Mouse (Mus musculus): ENCODE results near the gene Crybb1. TPM values are rescaled to one million over a fixed set of nuclear protein-coding genes. Genes with fewer than 3 reads are reported as not detected.

The Crybb1 gene
- polyA plus RNA-seq, 1 experiment from 2014 or later = 4.5 TPM

- no peak overlapping the region for H3K4me3 ChIP-seq (ENCODE audit: low read depth, low read length)
- no peaks in the 10 kb centered on the region for H3K27me3 ChIP-seq (ENCODE audit: control insufficient read depth, insufficient read depth, low read length)
- H3K36me3 ChIP-seq (ENCODE audit: control insufficient read depth, insufficient read depth, low read length) = no peaks in the 10 kb centered on the region
- WGBS = 92% methylated on average over 12 of the region's 12 CpGs
- H3K27ac ChIP-seq (ENCODE audit: low read depth, low read length) = no peak overlapping the region
- H3K9ac ChIP-seq (replicated peaks; ENCODE audit: low read depth, low read length) = no peak overlapping the region
- ATAC-seq (ENCODE audit: low read depth) = no peak
- H3K4me2 ChIP-seq (ENCODE audit: low read depth, low read length) = no peak overlapping the region
- H3K4me1 ChIP-seq (ENCODE audit: control insufficient read depth, insufficient read depth, low read length) = peaks cover 5% of the 10 kb centered on the region; the same call in 1 of the 2 replicates
- no peaks in the 10 kb centered on the region for H3K9me3 ChIP-seq (ENCODE audit: control insufficient read depth, low read length)
These were observed 42.8 kb downstream of the Crybb1 start for GRCm38 (mm10) chr5:112298226-112298988.

GRCm38 (mm10) chr5:112299399-112299798 lies 43.8 kb downstream of the Crybb1 start:
- Histone ChIP-seq H3K4me3 (ENCODE audit: low read depth, low read length) (no peak overlapping the region), H3K9me3 (ENCODE audit: control insufficient read depth, low read length) (no peaks in the 10 kb centered on the region), H3K27ac (ENCODE audit: low read depth, low read length) (no peak overlapping the region), H3K4me1 (ENCODE audit: control insufficient read depth, insufficient read depth, low read length) (peaks cover 4% of the 10 kb centered on the region; the same call in 1 of the 2 replicates), H3K9ac (replicated peaks; ENCODE audit: low read depth, low read length) (no peak overlapping the region), H3K36me3 (ENCODE audit: control insufficient read depth, insufficient read depth, low read length) (no peaks in the 10 kb centered on the region), H3K4me2 (ENCODE audit: low read depth, low read length) (no peak overlapping the region), H3K27me3 (ENCODE audit: control insufficient read depth, insufficient read depth, low read length) (no peaks in the 10 kb centered on the region)
- ATAC-seq (ENCODE audit: low read depth) = no peak
- 84% methylated on average over 4 of the region's 4 CpGs for WGBS

- no peaks in the 10 kb centered on the region for H3K36me3 ChIP-seq (ENCODE audit: control insufficient read depth, insufficient read depth, low read length)
- H3K4me2 ChIP-seq (ENCODE audit: low read depth, low read length) = no peak overlapping the region
- no peaks in the 10 kb centered on the region for H3K27me3 ChIP-seq (ENCODE audit: control insufficient read depth, insufficient read depth, low read length)
- 83% methylated on average over 2 of the region's 2 CpGs for WGBS
- no peaks in the 10 kb centered on the region for H3K9me3 ChIP-seq (ENCODE audit: control insufficient read depth, low read length)
- H3K27ac ChIP-seq (ENCODE audit: low read depth, low read length) = no peak overlapping the region
- no peaks in the 10 kb centered on the region for H3K4me1 ChIP-seq (ENCODE audit: control insufficient read depth, insufficient read depth, low read length)
- ATAC-seq (ENCODE audit: low read depth) = no peak
- no peak overlapping the region for H3K9ac ChIP-seq (replicated peaks; ENCODE audit: low read depth, low read length)
- H3K4me3 ChIP-seq (ENCODE audit: low read depth, low read length) = no peak overlapping the region
These were observed 44.5 kb downstream of the Crybb1 start for GRCm38 (mm10) chr5:112300112-112300511.

- H3K4me2 ChIP-seq (ENCODE audit: low read depth, low read length) = no peak overlapping the region
- H3K27ac ChIP-seq (ENCODE audit: low read depth, low read length) = no peak overlapping the region
- H3K9me3 ChIP-seq (ENCODE audit: control insufficient read depth, low read length) = no peaks in the 10 kb centered on the region
- no peaks in the 10 kb centered on the region for H3K4me1 ChIP-seq (ENCODE audit: control insufficient read depth, insufficient read depth, low read length)
- H3K36me3 ChIP-seq (ENCODE audit: control insufficient read depth, insufficient read depth, low read length) = no peaks in the 10 kb centered on the region
- H3K27me3 ChIP-seq (ENCODE audit: control insufficient read depth, insufficient read depth, low read length) = no peaks in the 10 kb centered on the region
- ATAC-seq (ENCODE audit: low read depth) = no peak
- H3K4me3 ChIP-seq (ENCODE audit: low read depth, low read length) = no peak overlapping the region
- whole genome bisulfite sequencing = 87% methylated on average over 6 of the region's 6 CpGs
- H3K9ac ChIP-seq (replicated peaks; ENCODE audit: low read depth, low read length) = no peak overlapping the region
These were observed 45.2 kb downstream of the Crybb1 start for GRCm38 (mm10) chr5:112300721-112301308.

- Histone ChIP-seq H3K9ac (replicated peaks; ENCODE audit: low read depth, low read length) (no peak overlapping the region), H3K4me3 (ENCODE audit: low read depth, low read length) (no peak overlapping the region), H3K27ac (ENCODE audit: low read depth, low read length) (no peak overlapping the region), H3K36me3 (ENCODE audit: control insufficient read depth, insufficient read depth, low read length) (no peaks in the 10 kb centered on the region), H3K4me2 (ENCODE audit: low read depth, low read length) (no peak overlapping the region), H3K27me3 (ENCODE audit: control insufficient read depth, insufficient read depth, low read length) (no peaks in the 10 kb centered on the region), H3K4me1 (ENCODE audit: control insufficient read depth, insufficient read depth, low read length) (no peaks in the 10 kb centered on the region), H3K9me3 (ENCODE audit: control insufficient read depth, low read length) (no peaks in the 10 kb centered on the region)
- WGBS = 80% methylated on average over 4 of the region's 4 CpGs
- no peak for ATAC-seq (ENCODE audit: low read depth)
These were observed 46.1 kb downstream of the Crybb1 start for GRCm38 (mm10) chr5:112301694-112302093.

- Histone ChIP-seq H3K36me3 (ENCODE audit: control insufficient read depth, insufficient read depth, low read length) (no peaks in the 10 kb centered on the region), H3K4me2 (ENCODE audit: low read depth, low read length) (no peak overlapping the region), H3K9me3 (ENCODE audit: control insufficient read depth, low read length) (no peaks in the 10 kb centered on the region), H3K4me3 (ENCODE audit: low read depth, low read length) (no peak overlapping the region), H3K27ac (ENCODE audit: low read depth, low read length) (no peak overlapping the region), H3K9ac (replicated peaks; ENCODE audit: low read depth, low read length) (no peak overlapping the region), H3K4me1 (ENCODE audit: control insufficient read depth, insufficient read depth, low read length) (no peaks in the 10 kb centered on the region), H3K27me3 (ENCODE audit: control insufficient read depth, insufficient read depth, low read length) (no peaks in the 10 kb centered on the region)
- no peak for ATAC-seq (ENCODE audit: low read depth)
- 88% methylated on average over 5 of the region's 5 CpGs for WGBS
These were observed 46.7 kb downstream of the Crybb1 start for GRCm38 (mm10) chr5:112302310-112302709.

- Histone ChIP-seq H3K27ac (ENCODE audit: low read depth, low read length) (no peak overlapping the region), H3K9ac (replicated peaks; ENCODE audit: low read depth, low read length) (no peak overlapping the region), H3K4me1 (ENCODE audit: control insufficient read depth, insufficient read depth, low read length) (no peaks in the 10 kb centered on the region), H3K4me3 (ENCODE audit: low read depth, low read length) (no peak overlapping the region), H3K27me3 (ENCODE audit: control insufficient read depth, insufficient read depth, low read length) (no peaks in the 10 kb centered on the region), H3K9me3 (ENCODE audit: control insufficient read depth, low read length) (no peaks in the 10 kb centered on the region), H3K36me3 (ENCODE audit: control insufficient read depth, insufficient read depth, low read length) (peaks cover 4% of the 10 kb centered on the region; the same call in 1 of the 2 replicates), H3K4me2 (ENCODE audit: low read depth, low read length) (no peak overlapping the region)
- WGBS = 67% methylated on average over 5 of the region's 5 CpGs
- no peak for ATAC-seq (ENCODE audit: low read depth)
These were observed 50.2 kb downstream of the Crybb1 start for GRCm38 (mm10) chr5:112305842-112306241.

GRCm38 (mm10) chr5:112313222-112313885 lies 57.7 kb downstream of the Crybb1 start:
- Histone ChIP-seq H3K9me3 (ENCODE audit: control insufficient read depth, low read length) (no peaks in the 10 kb centered on the region), H3K4me2 (ENCODE audit: low read depth, low read length) (no peak overlapping the region), H3K4me1 (ENCODE audit: control insufficient read depth, insufficient read depth, low read length) (no peaks in the 10 kb centered on the region), H3K36me3 (ENCODE audit: control insufficient read depth, insufficient read depth, low read length) (peaks cover 9% of the 10 kb centered on the region), H3K27ac (ENCODE audit: low read depth, low read length) (no peak overlapping the region), H3K27me3 (ENCODE audit: control insufficient read depth, insufficient read depth, low read length) (no peaks in the 10 kb centered on the region), H3K4me3 (ENCODE audit: low read depth, low read length) (no peak overlapping the region), H3K9ac (replicated peaks; ENCODE audit: low read depth, low read length) (no peak overlapping the region)
- 63% methylated on average over 11 of the region's 11 CpGs for WGBS
- ATAC-seq (ENCODE audit: low read depth) = no peak

GRCm38 (mm10) chr5:112316468-112316867 lies 60.9 kb downstream of the Crybb1 start:
- ATAC-seq (ENCODE audit: low read depth) = no peak
- H3K4me3 ChIP-seq (ENCODE audit: low read depth, low read length) = no peak overlapping the region
- WGBS = 83% methylated on average over 5 of the region's 5 CpGs
- no peak overlapping the region for H3K4me2 ChIP-seq (ENCODE audit: low read depth, low read length)
- H3K36me3 ChIP-seq (ENCODE audit: control insufficient read depth, insufficient read depth, low read length) = peaks cover 5% of the 10 kb centered on the region
- no peak overlapping the region for H3K9ac ChIP-seq (replicated peaks; ENCODE audit: low read depth, low read length)
- no peaks in the 10 kb centered on the region for H3K27me3 ChIP-seq (ENCODE audit: control insufficient read depth, insufficient read depth, low read length)
- H3K9me3 ChIP-seq (ENCODE audit: control insufficient read depth, low read length) = no peaks in the 10 kb centered on the region
- no peaks in the 10 kb centered on the region for H3K4me1 ChIP-seq (ENCODE audit: control insufficient read depth, insufficient read depth, low read length)
- no peak overlapping the region for H3K27ac ChIP-seq (ENCODE audit: low read depth, low read length)
